Mouse (Mus musculus): ENCODE data around the gene Nars2. TPM values are rescaled to one million over a fixed set of nuclear protein-coding genes. Genes with fewer than 3 reads are reported as not detected.
A peak's percentile ranks its signal among the peaks of the same experiment; 100 is the strongest.

Gene Nars2
- polyA plus RNA-seq, 1 experiment from 2014 or later: 19.6 TPM

- 97% methylated on average over 2 of the region's 2 CpGs for WGBS
- Histone ChIP-seq H3K4me2 (ENCODE audit: low read depth, severe bottlenecking) (no peak overlapping the region), H3K9ac (ENCODE audit: low read length) (no peak overlapping the region), H3K36me3 (ENCODE audit: control insufficient read depth, insufficient read depth, low read length) (no peaks in the 10 kb centered on the region), H3K4me3 (ENCODE audit: low read depth, low read length) (no peak overlapping the region), H3K9me3 (ENCODE audit: control insufficient read depth, low read length) (no peaks in the 10 kb centered on the region), H3K27ac (replicated peaks; ENCODE audit: low read depth, low read length) (no peak overlapping the region), H3K4me1 (ENCODE audit: control insufficient read depth, insufficient read depth, low read length) (no peaks in the 10 kb centered on the region), H3K27me3 (ENCODE audit: control insufficient read depth, insufficient read depth, low read length) (no peaks in the 10 kb centered on the region)
- ATAC-seq (ENCODE audit: insufficient number of reproducible peaks, low FRiP score, low TSS enrichment, low read depth) (no peak), DNase-seq (ENCODE audit: low spot score) (no peak)
Measured at GRCm38 (mm10) chr7:96981366-96981765, 30.1 kb downstream of the Nars2 start.

DNA sequence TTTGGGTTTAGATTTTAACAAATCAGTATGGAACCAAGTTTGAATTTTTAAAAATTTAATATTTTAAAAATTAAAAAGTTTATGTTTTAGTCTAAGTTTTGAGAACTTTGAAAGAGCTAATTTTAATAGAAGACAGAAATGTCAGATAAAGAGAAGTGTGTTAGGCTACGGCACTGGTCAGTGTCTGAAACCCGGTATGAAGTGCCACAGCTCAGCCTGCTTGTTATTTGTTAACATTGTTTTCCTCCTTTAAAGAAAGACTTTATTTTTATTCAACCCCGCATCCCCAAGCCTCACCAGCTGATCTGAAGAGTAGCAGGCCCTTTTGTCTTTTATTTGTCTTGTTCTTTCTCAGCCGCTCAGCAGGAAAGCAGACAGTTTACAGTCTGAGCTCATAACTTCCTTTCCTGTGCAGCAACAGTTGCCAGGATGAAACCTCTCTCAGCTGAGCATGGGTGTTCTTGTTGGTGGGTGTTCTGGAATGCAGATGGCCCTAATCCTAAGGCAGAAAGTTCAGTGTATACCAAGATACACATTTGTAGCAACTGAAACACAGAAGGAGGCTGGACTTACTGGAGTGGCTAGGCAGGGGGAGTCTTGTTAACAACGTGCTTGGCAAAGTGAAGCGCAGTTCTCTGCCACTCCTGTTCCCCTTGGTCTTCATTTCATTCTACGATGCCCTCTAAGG is 32.5 kb downstream of the Nars2 start:
- H3K36me3 ChIP-seq (ENCODE audit: control insufficient read depth, insufficient read depth, low read length): no peaks in the 10 kb centered on the region
- H3K4me1 ChIP-seq (ENCODE audit: control insufficient read depth, insufficient read depth, low read length): no peaks in the 10 kb centered on the region
- H3K9ac ChIP-seq (ENCODE audit: low read length): no peak overlapping the region
- 0 out of 2 replicates have a peak, but pooled peaks have one; percentile 31 for ATAC-seq (ENCODE audit: insufficient number of reproducible peaks, low FRiP score, low TSS enrichment, low read depth)
- DNase-seq (ENCODE audit: low spot score): peak; percentile 31
- no peaks in the 10 kb centered on the region for H3K9me3 ChIP-seq (ENCODE audit: control insufficient read depth, low read length)
- H3K4me3 ChIP-seq (ENCODE audit: low read depth, low read length): no peak overlapping the region
- H3K27me3 ChIP-seq (ENCODE audit: control insufficient read depth, insufficient read depth, low read length): no peaks in the 10 kb centered on the region
- H3K27ac ChIP-seq (replicated peaks; ENCODE audit: low read depth, low read length): no peak overlapping the region
- H3K4me2 ChIP-seq (ENCODE audit: low read depth, severe bottlenecking): no peak overlapping the region
- WGBS: 51% methylated on average over 7 of the region's 7 CpGs

DNA sequence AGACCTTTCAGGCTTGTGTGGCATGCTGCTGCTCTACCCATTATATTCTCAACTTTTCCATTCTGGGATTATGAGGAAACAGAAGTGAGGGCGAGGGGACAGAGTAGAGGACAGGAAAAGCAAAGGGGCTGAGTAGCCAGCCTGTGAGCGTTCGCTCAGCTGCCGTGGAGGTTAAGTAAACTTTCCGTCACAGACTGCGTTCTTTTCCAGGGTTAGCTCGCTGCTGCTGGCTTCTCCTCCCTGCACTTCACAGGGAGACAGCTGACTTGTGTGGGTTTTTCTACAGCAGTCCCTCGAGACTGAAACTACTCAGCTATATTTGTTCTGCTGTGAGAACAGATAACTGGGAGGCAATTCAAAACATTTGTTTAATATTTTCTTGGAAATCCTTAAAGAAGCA is 34.5 kb downstream of the Nars2 start:
- no peaks in the 10 kb centered on the region for H3K9me3 ChIP-seq (ENCODE audit: control insufficient read depth, low read length)
- no peak overlapping the region for H3K27ac ChIP-seq (replicated peaks; ENCODE audit: low read depth, low read length)
- H3K4me3 ChIP-seq (ENCODE audit: low read depth, low read length): no peak overlapping the region
- 54% methylated on average over 8 of the region's 8 CpGs for WGBS
- H3K4me2 ChIP-seq (ENCODE audit: low read depth, severe bottlenecking): no peak overlapping the region
- no peaks in the 10 kb centered on the region for H3K4me1 ChIP-seq (ENCODE audit: control insufficient read depth, insufficient read depth, low read length)
- ATAC-seq (ENCODE audit: insufficient number of reproducible peaks, low FRiP score, low TSS enrichment, low read depth) (no peak), DNase-seq (ENCODE audit: low spot score) (no peak)
- no peak overlapping the region for H3K9ac ChIP-seq (ENCODE audit: low read length)
- no peaks in the 10 kb centered on the region for H3K36me3 ChIP-seq (ENCODE audit: control insufficient read depth, insufficient read depth, low read length)
- H3K27me3 ChIP-seq (ENCODE audit: control insufficient read depth, insufficient read depth, low read length): no peaks in the 10 kb centered on the region

GRCm38 (mm10) chr7:96986795-96987445 is 35.6 kb downstream of the Nars2 start:
- H3K27ac ChIP-seq (replicated peaks; ENCODE audit: low read depth, low read length): no peak overlapping the region
- no peaks in the 10 kb centered on the region for H3K27me3 ChIP-seq (ENCODE audit: control insufficient read depth, insufficient read depth, low read length)
- 0 out of 2 replicates have a peak, but pooled peaks cover 4% of the 10 kb centered on the region for H3K4me1 ChIP-seq (ENCODE audit: control insufficient read depth, insufficient read depth, low read length)
- no peak for DNase-seq (ENCODE audit: low spot score)
- no peaks in the 10 kb centered on the region for H3K9me3 ChIP-seq (ENCODE audit: control insufficient read depth, low read length)
- no peak overlapping the region for H3K4me3 ChIP-seq (ENCODE audit: low read depth, low read length)
- ATAC-seq (ENCODE audit: insufficient number of reproducible peaks, low FRiP score, low TSS enrichment, low read depth): no peak
- H3K4me2 ChIP-seq (ENCODE audit: low read depth, severe bottlenecking): no peak overlapping the region
- WGBS: 50% methylated on average over 9 of the region's 9 CpGs
- no peak overlapping the region for H3K9ac ChIP-seq (ENCODE audit: low read length)
- no peaks in the 10 kb centered on the region for H3K36me3 ChIP-seq (ENCODE audit: control insufficient read depth, insufficient read depth, low read length)

- H3K9me3 ChIP-seq (ENCODE audit: control insufficient read depth, low read length): no peaks in the 10 kb centered on the region
- DNase-seq (ENCODE audit: low spot score) (no peak), ATAC-seq (ENCODE audit: insufficient number of reproducible peaks, low FRiP score, low TSS enrichment, low read depth) (no peak)
- no peak overlapping the region for H3K4me2 ChIP-seq (ENCODE audit: low read depth, severe bottlenecking)
- no peak overlapping the region for H3K4me3 ChIP-seq (ENCODE audit: low read depth, low read length)
- H3K4me1 ChIP-seq (ENCODE audit: control insufficient read depth, insufficient read depth, low read length): 0 out of 2 replicates have a peak, but pooled peaks cover 4% of the 10 kb centered on the region
- H3K9ac ChIP-seq (ENCODE audit: low read length): no peak overlapping the region
- WGBS: 84% methylated on average over 4 of the region's 4 CpGs
- no peak overlapping the region for H3K27ac ChIP-seq (replicated peaks; ENCODE audit: low read depth, low read length)
- H3K36me3 ChIP-seq (ENCODE audit: control insufficient read depth, insufficient read depth, low read length): no peaks in the 10 kb centered on the region
- H3K27me3 ChIP-seq (ENCODE audit: control insufficient read depth, insufficient read depth, low read length): no peaks in the 10 kb centered on the region
Measured at GRCm38 (mm10) chr7:96987676-96988075, 36.4 kb downstream of the Nars2 start.

- no peak overlapping the region for H3K4me2 ChIP-seq (ENCODE audit: low read depth, severe bottlenecking)
- no peaks in the 10 kb centered on the region for H3K4me1 ChIP-seq (ENCODE audit: control insufficient read depth, insufficient read depth, low read length)
- no peaks in the 10 kb centered on the region for H3K9me3 ChIP-seq (ENCODE audit: control insufficient read depth, low read length)
- H3K27ac ChIP-seq (replicated peaks; ENCODE audit: low read depth, low read length): no peak overlapping the region
- H3K9ac ChIP-seq (ENCODE audit: low read length): no peak overlapping the region
- H3K27me3 ChIP-seq (ENCODE audit: control insufficient read depth, insufficient read depth, low read length): no peaks in the 10 kb centered on the region
- no peaks in the 10 kb centered on the region for H3K36me3 ChIP-seq (ENCODE audit: control insufficient read depth, insufficient read depth, low read length)
- WGBS: 77% methylated on average over 3 of the region's 3 CpGs
- DNase-seq (ENCODE audit: low spot score): no peak
- H3K4me3 ChIP-seq (ENCODE audit: low read depth, low read length): no peak overlapping the region
- no peak for ATAC-seq (ENCODE audit: insufficient number of reproducible peaks, low FRiP score, low TSS enrichment, low read depth)
Measured at GRCm38 (mm10) chr7:97012956-97013355, 61.7 kb downstream of the Nars2 start.

DNA sequence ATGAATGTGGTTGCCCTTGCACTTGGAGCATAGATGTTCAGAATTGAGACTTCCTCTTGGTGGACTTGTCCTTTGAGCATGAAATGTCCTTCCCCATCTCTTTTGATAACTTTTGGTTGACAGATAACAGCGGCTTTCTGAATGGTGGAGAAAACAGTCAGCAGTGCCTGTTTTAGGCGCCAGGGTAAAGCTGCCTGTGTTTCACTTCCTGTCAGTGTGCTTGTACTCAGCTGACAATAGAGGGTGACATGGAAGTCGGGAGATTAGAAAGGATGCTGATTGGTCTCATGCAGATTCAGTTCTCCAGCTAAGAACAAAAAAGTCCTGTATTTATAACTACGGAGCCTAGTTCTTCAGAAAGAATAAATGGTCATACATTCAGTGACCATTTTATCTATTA is 66.7 kb downstream of the Nars2 start:
- Histone ChIP-seq H3K9ac (ENCODE audit: low read length) (no peak overlapping the region), H3K36me3 (ENCODE audit: control insufficient read depth, insufficient read depth, low read length) (no peaks in the 10 kb centered on the region), H3K4me2 (ENCODE audit: low read depth, severe bottlenecking) (no peak overlapping the region), H3K4me1 (ENCODE audit: control insufficient read depth, insufficient read depth, low read length) (no peaks in the 10 kb centered on the region), H3K27me3 (ENCODE audit: control insufficient read depth, insufficient read depth, low read length) (no peaks in the 10 kb centered on the region), H3K27ac (replicated peaks; ENCODE audit: low read depth, low read length) (no peak overlapping the region), H3K9me3 (ENCODE audit: control insufficient read depth, low read length) (no peaks in the 10 kb centered on the region), H3K4me3 (ENCODE audit: low read depth, low read length) (no peak overlapping the region)
- 87% methylated on average over 4 of the region's 4 CpGs for WGBS
- no peak for ATAC-seq (ENCODE audit: insufficient number of reproducible peaks, low FRiP score, low TSS enrichment, low read depth)
- no peak for DNase-seq (ENCODE audit: low spot score)

GRCm38 (mm10) chr7:97018418-97018817 is 67.1 kb downstream of the Nars2 start:
- Histone ChIP-seq H3K27ac (replicated peaks; ENCODE audit: low read depth, low read length) (no peak overlapping the region), H3K4me3 (ENCODE audit: low read depth, low read length) (no peak overlapping the region), H3K4me2 (ENCODE audit: low read depth, severe bottlenecking) (no peak overlapping the region), H3K9ac (ENCODE audit: low read length) (no peak overlapping the region), H3K36me3 (ENCODE audit: control insufficient read depth, insufficient read depth, low read length) (no peaks in the 10 kb centered on the region), H3K9me3 (ENCODE audit: control insufficient read depth, low read length) (no peaks in the 10 kb centered on the region), H3K4me1 (ENCODE audit: control insufficient read depth, insufficient read depth, low read length) (no peaks in the 10 kb centered on the region), H3K27me3 (ENCODE audit: control insufficient read depth, insufficient read depth, low read length) (no peaks in the 10 kb centered on the region)
- ATAC-seq (ENCODE audit: insufficient number of reproducible peaks, low FRiP score, low TSS enrichment, low read depth) (no peak), DNase-seq (ENCODE audit: low spot score) (no peak)
- 96% methylated on average over 3 of the region's 3 CpGs for WGBS
